Mouse (Mus musculus) thymus, adult 2 months (tissue): Measurements from ENCODE around the gene Mcu.

Experiments used
- CTCF ChIP-seq: fragments of 200-500 bp; IDR thresholded peaks from 2 replicates; pipeline ENCODE4 v1.5.1; 2012; ENCODE audit warnings: mild to moderate bottlenecking, control low read depth, low read length, moderate library complexity, borderline replicate concordance; ENCODE audit not compliant: control insufficient read depth, poor library complexity, insufficient read depth; ENCODE audit errors: extremely low read depth
- POLR2A ChIP-seq: fragments of 200-500 bp; IDR thresholded peaks from 2 replicates; pipeline ENCODE4 v1.6.1; 2012; ENCODE audit warnings: mild to moderate bottlenecking, low read length, control low read depth, moderate library complexity; ENCODE audit not compliant: control insufficient read depth, poor library complexity, insufficient read depth; ENCODE audit errors: extremely low read depth

- TF ChIP-seq CTCF (no peak), POLR2A (no peak)
Measured at GRCm38 (mm10) chr10:59540596-59540995, 75.9 kb downstream of the Mcu start.
